Mouse (Mus musculus): ENCODE data around the gene Basp1.

DNA sequence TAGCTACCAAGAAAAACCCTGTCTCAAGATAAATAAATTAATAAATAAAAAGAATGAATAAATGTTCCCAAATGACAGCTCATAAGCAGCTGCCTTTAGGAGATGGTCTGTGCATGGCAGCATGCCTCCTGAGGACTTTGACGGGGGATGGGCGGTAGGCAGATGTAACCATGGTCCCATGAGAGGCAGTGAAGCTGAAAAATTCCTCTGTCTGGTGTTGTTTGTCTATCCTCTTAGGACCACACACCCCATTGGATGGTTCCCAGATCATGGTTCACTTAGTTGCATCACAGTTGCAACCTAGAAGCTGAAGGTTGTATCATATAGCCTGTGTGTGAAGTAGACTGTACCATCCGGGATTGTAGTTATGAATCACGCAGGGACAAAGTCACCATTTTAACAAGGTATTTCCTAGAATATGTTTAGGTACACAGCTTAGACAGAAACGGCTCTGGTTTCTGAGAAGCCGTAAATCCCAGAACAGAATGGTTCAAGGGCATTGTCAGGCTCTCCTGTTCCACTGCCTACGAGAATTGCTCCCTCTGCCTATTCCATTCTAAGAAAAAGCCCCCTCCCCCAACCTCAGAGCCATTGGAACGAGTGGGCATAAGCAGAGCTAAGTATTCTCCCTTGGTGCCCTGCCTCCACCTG, 29.7 kb upstream of the Basp1 start:
- TF ChIP-seq POLR2A (IDR thresholded peaks at IDR 0.05; ENCODE audit: insufficient read depth, low read length) (no peak), CTCF (IDR thresholded peaks at IDR 0.05; ENCODE audit: low read depth, low read length) (no peak), EP300 (IDR thresholded peaks at IDR 0.05; ENCODE audit: insufficient read depth, low read depth, low read length) (no peak)
